Mouse (Mus musculus): ENCODE measurements at regions not wholly inside any gene's neighbourhood (a gene's known extent, or its start where the extent isn't known, plus 50 kb on each side); places are given as distances from the start of the nearest gene placed in this dataset.

- 63% methylated on average over 5 of the region's 5 CpGs for WGBS
- ATAC-seq (ENCODE audit: insufficient read depth) (no peak), DNase-seq (no peak)
- H3K27me3 ChIP-seq (ENCODE audit: insufficient read depth, low read length), result no peaks in the 10 kb centered on the region
- TF ChIP-seq CTCF (IDR thresholded peaks at IDR 0.05; ENCODE audit: low read depth), result no peak
- no peaks in the 10 kb centered on the region for H3K9me3 ChIP-seq (ENCODE audit: low read depth, low read length)
- H3K4me1 ChIP-seq (ENCODE audit: insufficient read depth), result no peaks in the 10 kb centered on the region
- no peaks in the 10 kb centered on the region for H3K36me3 ChIP-seq (ENCODE audit: insufficient read depth)
- no peak overlapping the region for H3K4me2 ChIP-seq
- H3K9ac ChIP-seq, result no peak overlapping the region
- no peak overlapping the region for H3K4me3 ChIP-seq (ENCODE audit: low read depth, low read length)
- H3K27ac ChIP-seq (ENCODE audit: low read depth), result no peak overlapping the region
These were observed 496.5 kb downstream of the Zfp704 start for GRCm38 (mm10) chr3:9113410-9113809.

DNA sequence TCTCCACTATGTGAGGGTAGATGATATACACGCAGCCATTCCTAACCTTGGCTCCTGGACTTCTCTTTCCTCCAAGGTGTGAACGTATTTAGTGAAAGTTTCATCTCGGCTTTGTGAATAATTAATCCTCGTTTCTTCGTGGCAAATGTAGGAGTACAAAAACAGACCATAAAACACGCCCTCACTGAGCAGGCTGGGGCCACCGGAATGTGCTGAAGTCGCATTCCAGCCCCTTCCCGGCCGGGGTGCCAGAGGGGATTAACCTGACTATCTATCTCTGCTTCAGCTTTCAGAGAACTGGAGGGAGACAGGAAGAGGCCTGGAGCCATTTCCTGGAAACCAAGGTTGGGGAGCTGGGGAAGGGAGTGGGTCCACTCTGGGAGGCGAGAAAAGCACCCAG is 499.1 kb downstream of the Zfp704 start:
- no peak overlapping the region for H3K4me2 ChIP-seq
- no peak overlapping the region for H3K9ac ChIP-seq
- WGBS, result 21% methylated on average over 11 of the region's 11 CpGs
- H3K4me3 ChIP-seq (ENCODE audit: low read depth, low read length), result no peak overlapping the region
- no peak for DNase-seq
- ATAC-seq (ENCODE audit: insufficient read depth), result no peak
- H3K36me3 ChIP-seq (ENCODE audit: insufficient read depth), result no peaks in the 10 kb centered on the region
- no peak overlapping the region for H3K27ac ChIP-seq (ENCODE audit: low read depth)
- H3K27me3 ChIP-seq (ENCODE audit: insufficient read depth, low read length), result no peaks in the 10 kb centered on the region
- TF ChIP-seq CTCF (IDR thresholded peaks at IDR 0.05; ENCODE audit: low read depth), result no peak
- no peaks in the 10 kb centered on the region for H3K4me1 ChIP-seq (ENCODE audit: insufficient read depth)
- H3K9me3 ChIP-seq (ENCODE audit: low read depth, low read length), result no peaks in the 10 kb centered on the region

DNA sequence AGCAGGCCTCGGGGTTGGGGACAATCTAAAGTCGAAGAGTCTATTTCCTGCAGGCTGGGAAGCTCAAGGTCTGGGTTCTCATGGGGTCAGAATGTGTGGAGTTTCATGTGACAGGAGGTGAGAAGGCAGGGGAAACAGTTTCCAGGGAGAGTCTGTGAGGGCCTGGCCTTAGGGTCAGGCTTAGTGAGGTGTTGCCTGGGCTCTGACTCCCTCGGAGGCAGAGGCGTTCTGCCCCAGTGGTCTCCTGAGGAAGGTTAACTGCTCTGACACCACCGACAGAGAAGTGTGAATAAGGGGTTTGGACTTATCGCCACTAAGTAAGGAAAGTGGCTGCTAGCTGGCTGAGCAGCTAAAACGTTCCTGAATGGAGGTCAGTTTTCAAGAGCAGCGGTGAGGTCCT is 499.9 kb downstream of the Zfp704 start:
- H3K4me2 ChIP-seq, result no peak overlapping the region
- H3K36me3 ChIP-seq (ENCODE audit: insufficient read depth), result no peaks in the 10 kb centered on the region

GRCm38 (mm10) chr3:9109485-9109884 is 500.4 kb downstream of the Zfp704 start:
- no peak overlapping the region for H3K9ac ChIP-seq
- ATAC-seq (ENCODE audit: insufficient read depth), result no peak
- H3K36me3 ChIP-seq (ENCODE audit: insufficient read depth), result no peaks in the 10 kb centered on the region
- 80% methylated on average over 5 of the region's 5 CpGs for WGBS
- no peak overlapping the region for H3K4me2 ChIP-seq
- no peak overlapping the region for H3K27ac ChIP-seq (ENCODE audit: low read depth)
- TF ChIP-seq CTCF (IDR thresholded peaks at IDR 0.05; ENCODE audit: low read depth), result no peak
- no peaks in the 10 kb centered on the region for H3K27me3 ChIP-seq (ENCODE audit: insufficient read depth, low read length)
- H3K4me3 ChIP-seq (ENCODE audit: low read depth, low read length), result no peak overlapping the region
- no peaks in the 10 kb centered on the region for H3K4me1 ChIP-seq (ENCODE audit: insufficient read depth)
- no peaks in the 10 kb centered on the region for H3K9me3 ChIP-seq (ENCODE audit: low read depth, low read length)
- DNase-seq, result no peak

More for the DNA sequence above, 499.9 kb downstream of the Zfp704 start:
- Histone ChIP-seq H3K4me3 (ENCODE audit: low read depth, low read length) (no peak overlapping the region), H3K9me3 (ENCODE audit: low read depth, low read length) (no peaks in the 10 kb centered on the region), H3K27me3 (ENCODE audit: insufficient read depth, low read length) (no peaks in the 10 kb centered on the region), H3K9ac (no peak overlapping the region), H3K4me1 (ENCODE audit: insufficient read depth) (no peaks in the 10 kb centered on the region), H3K27ac (ENCODE audit: low read depth) (no peak overlapping the region)
- ATAC-seq (ENCODE audit: insufficient read depth), result no peak
- no peak for DNase-seq
- 40% methylated on average over 8 of the region's 8 CpGs for WGBS
- no peak for TF ChIP-seq CTCF (IDR thresholded peaks at IDR 0.05; ENCODE audit: low read depth)

- DNase-seq (peak; percentile 50), ATAC-seq (ENCODE audit: insufficient read depth) (no peak)
- Histone ChIP-seq H3K4me3 (ENCODE audit: low read depth, low read length) (no peak overlapping the region), H3K27me3 (ENCODE audit: insufficient read depth, low read length) (no peaks in the 10 kb centered on the region), H3K36me3 (ENCODE audit: insufficient read depth) (no peaks in the 10 kb centered on the region), H3K9me3 (ENCODE audit: low read depth, low read length) (no peaks in the 10 kb centered on the region), H3K4me2 (no peak overlapping the region), H3K4me1 (ENCODE audit: insufficient read depth) (no peaks in the 10 kb centered on the region), H3K27ac (ENCODE audit: low read depth) (no peak overlapping the region), H3K9ac (no peak overlapping the region)
- no peak for TF ChIP-seq CTCF (IDR thresholded peaks at IDR 0.05; ENCODE audit: low read depth)
- WGBS, result 71% methylated on average over 15 of the region's 15 CpGs
These were observed 502.0 kb downstream of the Zfp704 start for GRCm38 (mm10) chr3:9107766-9108410.

DNA sequence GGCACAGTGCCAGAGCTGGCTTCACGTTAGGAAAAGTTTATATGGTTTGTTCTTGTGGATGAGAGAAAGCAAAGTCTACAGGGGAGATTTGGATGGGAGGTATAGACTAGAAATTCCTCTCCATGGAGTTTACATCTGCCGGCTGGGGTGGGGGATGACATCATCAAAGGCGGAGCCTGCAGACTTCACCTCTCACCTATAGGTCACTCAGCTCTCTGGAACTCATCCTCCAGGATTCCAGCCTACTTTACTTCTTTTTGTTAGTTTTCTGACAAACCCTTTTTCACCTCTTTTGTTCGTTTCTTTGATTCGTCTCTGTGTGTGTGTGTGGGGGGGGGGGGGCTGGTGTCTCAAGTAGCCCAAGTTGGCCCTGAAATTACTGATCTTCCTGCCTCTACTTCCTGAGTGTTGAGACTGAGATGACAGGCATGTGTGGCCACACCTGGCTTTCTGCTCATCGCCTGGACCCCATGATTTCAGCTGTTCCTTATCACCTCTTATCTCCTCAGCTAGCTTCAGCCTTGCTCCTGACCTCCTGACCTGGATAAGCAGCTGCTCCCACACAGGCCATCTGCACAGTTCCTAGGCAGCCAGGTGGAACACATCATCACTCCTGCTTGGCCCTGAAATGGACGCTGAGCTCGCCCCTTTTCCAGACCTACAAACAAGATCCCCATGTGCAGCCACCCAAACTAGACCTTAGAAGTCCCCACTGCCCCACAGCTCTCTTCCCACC is 504.5 kb downstream of the Zfp704 start:
- no peaks in the 10 kb centered on the region for H3K4me1 ChIP-seq (ENCODE audit: insufficient read depth)
- no peak overlapping the region for H3K27ac ChIP-seq (ENCODE audit: low read depth)
- H3K4me2 ChIP-seq, result no peak overlapping the region
- no peak for ATAC-seq (ENCODE audit: insufficient read depth)
- no peaks in the 10 kb centered on the region for H3K9me3 ChIP-seq (ENCODE audit: low read depth, low read length)
- H3K36me3 ChIP-seq (ENCODE audit: insufficient read depth), result no peaks in the 10 kb centered on the region
- no peaks in the 10 kb centered on the region for H3K27me3 ChIP-seq (ENCODE audit: insufficient read depth, low read length)
- no peak for TF ChIP-seq CTCF (IDR thresholded peaks at IDR 0.05; ENCODE audit: low read depth)
- WGBS, result 18% methylated on average over 8 of the region's 8 CpGs
- no peak overlapping the region for H3K4me3 ChIP-seq (ENCODE audit: low read depth, low read length)
- DNase-seq, result no peak
- H3K9ac ChIP-seq, result no peak overlapping the region

GRCm38 (mm10) chr3:9103456-9103855 is 506.4 kb downstream of the Zfp704 start:
- no peak overlapping the region for H3K4me3 ChIP-seq (ENCODE audit: low read depth, low read length)
- 82% methylated on average over 6 of the region's 6 CpGs for WGBS
- no peak overlapping the region for H3K4me2 ChIP-seq
- H3K27me3 ChIP-seq (ENCODE audit: insufficient read depth, low read length), result no peaks in the 10 kb centered on the region
- no peaks in the 10 kb centered on the region for H3K9me3 ChIP-seq (ENCODE audit: low read depth, low read length)
- H3K36me3 ChIP-seq (ENCODE audit: insufficient read depth), result no peaks in the 10 kb centered on the region
- no peaks in the 10 kb centered on the region for H3K4me1 ChIP-seq (ENCODE audit: insufficient read depth)
- TF ChIP-seq CTCF (IDR thresholded peaks at IDR 0.05; ENCODE audit: low read depth), result no peak
- H3K9ac ChIP-seq, result no peak overlapping the region
- no peak overlapping the region for H3K27ac ChIP-seq (ENCODE audit: low read depth)
- DNase-seq, result no peak
- ATAC-seq (ENCODE audit: insufficient read depth), result no peak
